Mouse (Mus musculus): ENCODE measurements around the gene Magi2.

The Magi2 gene

DNA sequence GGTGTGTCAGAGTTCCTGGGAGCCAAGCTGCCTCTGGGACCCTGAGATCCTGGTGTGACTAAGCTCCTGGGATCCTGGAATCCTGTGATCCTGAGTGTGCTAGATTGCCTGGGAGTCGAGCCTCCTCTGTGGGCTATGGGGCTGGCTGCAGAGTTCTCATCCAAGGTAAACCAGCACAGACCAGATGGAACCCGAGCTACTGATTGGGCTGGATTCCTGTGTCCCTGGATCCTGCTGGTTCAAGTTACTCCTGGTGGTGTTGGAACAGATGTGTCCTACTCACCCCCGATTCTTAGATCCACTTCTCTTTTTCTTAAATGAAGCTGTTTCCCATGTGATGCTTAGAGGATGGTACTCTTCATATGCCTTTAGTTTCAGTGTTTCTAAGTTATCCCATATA is 1371.4 kb downstream of the Magi2 start:
- DNase-seq (ENCODE audit: extremely low spot score), result no peak

DNA sequence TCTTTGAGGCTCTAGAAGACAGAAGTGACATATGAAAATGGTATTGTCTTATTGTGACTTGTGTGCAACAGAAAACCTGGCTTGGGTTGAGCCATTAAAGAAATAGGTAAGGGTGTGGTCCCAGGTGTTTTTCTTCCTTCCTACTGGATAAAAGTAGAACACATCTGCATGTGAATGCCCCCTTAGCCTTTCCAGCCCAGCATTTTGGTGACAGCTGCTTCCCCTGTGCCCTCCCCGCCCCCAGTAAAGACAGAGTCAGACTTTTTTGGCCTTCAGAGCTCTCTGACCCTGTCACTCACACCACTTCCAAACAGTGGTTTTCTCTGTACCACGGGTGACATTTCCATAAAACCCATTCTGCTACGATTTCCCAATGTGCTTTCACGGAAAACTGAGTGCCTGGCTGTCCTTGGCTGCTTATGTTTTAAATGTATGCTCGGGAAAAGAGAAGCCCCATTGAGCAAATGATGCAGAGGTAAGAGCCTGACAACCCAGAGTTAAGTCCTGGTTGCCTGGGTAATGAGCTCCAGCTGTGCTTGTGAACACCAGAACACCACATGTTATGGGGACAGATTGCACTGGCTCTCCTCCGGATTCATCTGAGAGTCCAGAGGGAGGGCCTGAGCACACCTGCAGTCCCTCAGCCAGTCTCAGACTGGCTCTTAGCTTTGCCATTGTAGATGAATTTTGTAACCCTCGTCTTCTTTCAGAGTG is 1377.1 kb downstream of the Magi2 start:
- no peak for DNase-seq (ENCODE audit: extremely low spot score)

DNA sequence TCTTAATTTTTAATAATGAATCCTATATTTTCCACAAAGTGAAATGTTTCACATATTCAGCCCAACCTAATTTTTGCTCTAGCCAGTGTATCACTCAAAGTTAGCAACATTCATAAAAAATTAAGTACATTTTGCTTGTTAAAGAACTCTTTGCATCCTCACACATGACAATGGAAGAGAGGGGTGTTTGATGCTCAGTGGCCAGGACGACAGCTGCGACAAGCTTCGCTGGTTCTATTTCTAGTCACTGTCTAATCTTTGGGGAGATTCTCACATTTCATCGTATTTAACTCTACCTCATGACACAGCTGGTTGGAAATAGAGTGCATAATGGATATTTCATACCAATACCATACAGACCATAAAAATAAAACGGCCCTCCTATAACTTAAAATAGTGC is 1379.7 kb downstream of the Magi2 start:
- DNase-seq (ENCODE audit: extremely low spot score), result no peak

DNA sequence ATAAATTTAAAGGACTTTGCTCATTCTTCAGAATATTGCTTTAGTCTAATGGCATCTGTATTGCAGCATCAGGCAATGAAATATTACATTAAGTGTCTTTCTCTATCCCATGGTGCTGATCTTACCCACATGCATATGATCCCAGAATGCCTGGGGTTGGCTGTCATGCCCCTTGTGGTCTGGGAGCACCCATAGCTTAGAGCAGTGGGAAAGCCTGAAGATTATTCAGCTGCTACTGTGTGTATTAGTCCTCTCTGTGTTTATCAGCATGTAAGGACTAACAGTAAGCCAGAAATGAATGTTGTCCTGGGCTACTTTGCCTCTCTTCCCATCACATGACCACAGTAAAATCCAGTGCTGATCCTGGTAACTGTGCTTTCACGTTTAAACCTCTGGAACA is 1380.7 kb downstream of the Magi2 start:
- no peak for DNase-seq (ENCODE audit: extremely low spot score)

DNA sequence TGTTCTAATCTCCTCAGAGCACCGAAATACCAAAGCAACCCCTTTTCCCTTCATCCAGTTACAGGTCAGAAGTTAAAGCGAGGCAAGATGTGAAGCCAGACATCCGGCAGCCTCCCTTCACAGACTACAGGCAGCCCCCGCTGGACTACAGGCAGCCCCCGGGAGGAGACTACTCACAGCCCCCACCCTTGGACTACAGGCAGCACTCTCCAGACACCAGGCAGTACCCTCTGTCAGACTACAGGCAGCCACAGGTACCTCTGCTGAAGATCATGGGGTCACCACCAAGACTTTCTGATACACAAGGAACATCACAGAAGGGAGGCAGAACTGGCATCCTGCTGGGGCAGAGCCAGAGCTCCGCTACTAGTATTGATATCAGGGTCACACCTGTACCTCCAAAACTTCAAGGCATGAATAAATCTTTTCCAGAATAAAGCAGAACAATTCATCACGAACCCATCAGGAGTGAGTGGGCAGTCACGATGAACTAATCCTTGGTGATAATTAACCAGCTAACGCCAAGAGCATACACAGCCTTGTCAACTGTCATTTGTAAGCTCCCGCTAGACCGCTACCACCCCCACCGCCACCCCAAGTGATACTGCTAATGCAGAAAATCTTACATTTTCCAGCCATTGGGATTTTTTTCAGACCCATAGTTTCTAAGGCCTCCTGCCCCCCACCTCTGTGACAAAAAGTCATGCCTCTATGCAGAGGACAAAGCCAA is 1382.5 kb downstream of the Magi2 start:
- DNase-seq (ENCODE audit: extremely low spot score), result no peak

DNA sequence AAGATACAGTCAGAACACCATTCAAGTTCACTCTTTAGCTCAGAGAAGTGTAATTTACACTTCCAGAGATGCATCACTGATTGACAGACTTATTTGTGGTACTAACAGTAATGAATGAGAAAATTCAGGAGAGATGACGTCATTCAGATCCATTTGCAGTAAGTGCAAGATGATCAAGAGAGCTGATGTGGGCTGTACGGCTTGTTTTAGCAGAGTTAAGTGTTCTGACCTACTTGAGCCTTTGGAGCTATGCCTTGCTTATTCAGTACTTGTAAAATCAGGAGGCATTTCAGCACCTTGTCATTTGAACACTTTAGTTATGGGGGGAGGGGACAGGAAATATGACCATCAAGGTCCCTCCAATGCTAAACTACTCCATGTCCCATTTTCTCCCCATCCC is 1383.8 kb downstream of the Magi2 start:
- no peak for DNase-seq (ENCODE audit: extremely low spot score)

DNA sequence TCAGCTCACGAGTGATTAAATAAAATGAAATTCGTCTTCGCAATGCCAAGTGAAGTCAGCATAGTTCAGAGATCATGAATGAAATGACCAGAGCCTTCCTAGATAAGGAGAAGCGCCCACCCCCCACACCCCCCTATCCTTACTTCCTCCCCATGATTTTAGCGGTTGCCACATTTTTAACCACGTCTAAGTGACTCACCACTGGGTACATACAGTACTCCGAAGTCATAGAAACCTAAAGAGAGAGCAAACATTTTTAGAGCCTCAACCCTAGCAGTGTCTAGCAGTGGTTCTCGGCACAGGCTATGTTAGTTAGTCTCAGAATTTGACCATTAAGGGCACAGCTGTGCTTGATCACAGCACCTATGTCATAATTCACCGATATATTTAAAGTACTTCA is 1385.8 kb downstream of the Magi2 start:
- no peak for DNase-seq (ENCODE audit: extremely low spot score)

DNA sequence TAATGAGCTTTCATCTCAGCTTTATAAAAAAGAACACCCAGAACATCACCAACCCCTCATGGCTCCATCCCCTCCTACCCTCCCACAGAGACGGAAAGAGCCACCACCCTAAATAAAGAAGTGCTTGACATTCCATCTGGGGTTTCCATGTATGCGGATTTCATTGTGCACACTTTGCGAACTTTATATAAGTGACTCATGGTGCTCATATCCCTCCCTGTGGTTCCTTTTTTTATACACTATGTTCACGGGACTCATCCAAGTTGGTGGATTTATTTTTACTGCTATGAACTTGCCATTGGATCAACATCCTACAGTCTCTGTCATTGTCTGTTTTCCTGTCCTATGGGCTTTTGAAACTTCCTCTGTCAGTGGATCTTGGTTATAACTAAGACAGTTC is 1388.1 kb downstream of the Magi2 start:
- DNase-seq (ENCODE audit: extremely low spot score), result no peak

DNA sequence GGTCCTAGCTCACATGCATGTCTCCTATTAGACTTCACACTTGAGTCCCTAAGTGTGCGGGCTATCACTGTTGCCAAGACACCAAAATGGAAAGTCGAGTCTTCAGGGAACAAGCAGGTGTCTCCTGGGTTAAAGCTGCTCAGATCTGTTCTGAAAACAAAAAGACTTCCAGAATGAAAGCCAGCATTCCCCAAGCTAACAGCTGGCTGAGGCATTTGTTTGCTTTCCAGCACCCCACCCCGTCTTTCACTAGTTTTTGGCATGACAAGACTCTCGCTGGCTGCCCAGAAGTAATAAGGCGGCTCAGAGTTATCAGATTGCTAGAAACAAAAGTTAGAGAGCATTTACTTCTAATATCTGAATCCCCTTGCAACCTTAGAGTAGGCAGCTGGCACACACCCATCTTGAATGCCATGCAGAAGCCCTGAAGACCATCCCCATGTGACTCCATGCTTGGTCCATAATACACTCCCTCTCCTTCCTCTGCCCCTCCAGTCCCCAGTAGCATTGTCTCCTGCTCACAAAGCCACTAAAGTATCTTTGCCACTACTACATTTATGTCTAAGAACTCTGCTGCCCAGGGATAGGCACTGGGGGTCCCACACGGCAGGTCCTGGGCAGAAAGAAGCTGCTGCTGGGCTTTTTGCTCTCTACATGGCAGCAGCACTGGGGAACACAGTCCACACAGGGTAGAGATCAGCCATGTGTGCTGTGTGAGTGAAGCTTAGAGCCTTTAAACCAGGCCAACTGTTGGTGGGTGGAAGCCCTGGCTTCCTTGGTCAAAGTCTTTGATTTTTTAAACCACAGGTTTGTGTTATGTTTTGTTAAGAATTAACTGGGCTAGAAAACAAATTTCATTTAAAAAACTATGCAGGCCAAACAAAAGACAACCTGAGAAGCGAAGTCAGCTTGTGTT is 1394.0 kb downstream of the Magi2 start:
- DNase-seq (ENCODE audit: extremely low spot score), result no peak

DNA sequence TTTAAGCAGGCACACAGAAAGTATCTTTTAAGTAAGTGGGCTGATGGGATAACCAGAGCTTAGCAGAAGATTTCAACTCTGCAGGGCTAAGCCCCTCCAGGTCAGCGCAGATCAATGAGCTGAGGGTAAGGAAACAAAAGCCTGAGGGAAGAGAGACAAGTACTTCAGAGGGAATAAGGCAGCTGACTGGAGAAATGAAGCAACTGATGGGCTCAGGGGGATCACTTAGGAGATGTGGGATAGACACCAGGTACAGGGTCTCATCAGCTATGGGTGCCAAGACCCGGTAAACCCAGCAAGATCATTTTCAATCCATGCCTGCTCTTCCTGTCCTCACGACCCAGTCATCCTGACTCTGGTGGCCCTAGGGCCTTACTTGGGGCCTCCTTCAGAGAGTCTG is 1395.6 kb downstream of the Magi2 start:
- DNase-seq (ENCODE audit: extremely low spot score), result no peak

DNA sequence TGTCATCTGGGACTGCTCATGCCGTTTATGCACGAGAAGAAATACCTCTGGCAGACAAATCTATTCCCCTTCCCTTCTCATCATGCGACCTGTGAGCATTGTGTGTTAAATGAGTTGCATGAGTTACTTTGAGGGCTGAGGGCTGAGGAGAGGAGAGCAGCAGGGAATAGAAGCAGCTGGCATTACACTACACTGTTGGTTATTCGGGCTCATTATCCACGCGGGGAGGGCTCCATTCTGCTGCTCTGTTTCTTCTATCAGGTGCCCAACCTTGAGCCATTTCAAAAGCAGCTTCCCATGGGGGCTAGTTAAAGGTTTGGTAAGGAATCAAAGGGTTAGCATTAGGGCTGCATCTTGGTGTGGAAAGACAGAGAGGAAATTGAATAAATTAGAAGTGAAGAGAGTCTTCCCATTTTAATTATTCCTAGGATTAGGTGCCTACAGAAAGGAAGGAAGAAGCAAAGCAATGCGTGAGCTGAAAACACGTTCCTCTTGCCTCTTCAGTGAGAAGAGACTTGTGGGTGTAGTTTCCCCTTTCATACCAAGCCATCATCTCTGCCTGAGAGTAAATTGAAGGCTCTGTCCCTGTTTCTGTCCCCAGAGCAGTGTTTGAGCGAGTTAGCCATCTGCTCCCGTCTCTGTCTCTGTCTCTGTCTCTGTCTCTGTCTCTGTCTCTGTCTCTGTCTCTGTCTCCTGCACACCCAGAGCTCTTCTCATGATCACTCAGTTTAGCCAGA is 1396.2 kb downstream of the Magi2 start:
- no peak for DNase-seq (ENCODE audit: extremely low spot score)

DNA sequence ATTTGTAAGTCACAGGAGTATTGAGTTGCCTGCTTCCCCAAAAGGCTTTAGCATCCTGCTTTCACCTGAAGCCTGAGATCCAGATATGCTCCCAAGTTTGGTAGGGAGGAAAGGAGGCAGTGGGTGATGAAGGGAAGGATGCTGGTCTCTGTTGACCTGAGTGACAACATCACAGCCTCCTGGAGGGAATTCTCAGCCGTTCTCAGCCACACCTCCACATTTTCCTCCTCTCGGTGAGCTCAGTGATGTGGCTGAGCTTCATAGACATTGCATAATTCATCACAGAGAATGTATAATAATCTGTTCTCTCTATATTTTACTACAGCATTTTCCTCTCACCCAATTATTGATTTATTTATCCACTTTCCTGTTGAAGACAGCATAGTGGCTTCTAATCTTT is 1398.3 kb downstream of the Magi2 start:
- no peak for DNase-seq (ENCODE audit: extremely low spot score)

DNA sequence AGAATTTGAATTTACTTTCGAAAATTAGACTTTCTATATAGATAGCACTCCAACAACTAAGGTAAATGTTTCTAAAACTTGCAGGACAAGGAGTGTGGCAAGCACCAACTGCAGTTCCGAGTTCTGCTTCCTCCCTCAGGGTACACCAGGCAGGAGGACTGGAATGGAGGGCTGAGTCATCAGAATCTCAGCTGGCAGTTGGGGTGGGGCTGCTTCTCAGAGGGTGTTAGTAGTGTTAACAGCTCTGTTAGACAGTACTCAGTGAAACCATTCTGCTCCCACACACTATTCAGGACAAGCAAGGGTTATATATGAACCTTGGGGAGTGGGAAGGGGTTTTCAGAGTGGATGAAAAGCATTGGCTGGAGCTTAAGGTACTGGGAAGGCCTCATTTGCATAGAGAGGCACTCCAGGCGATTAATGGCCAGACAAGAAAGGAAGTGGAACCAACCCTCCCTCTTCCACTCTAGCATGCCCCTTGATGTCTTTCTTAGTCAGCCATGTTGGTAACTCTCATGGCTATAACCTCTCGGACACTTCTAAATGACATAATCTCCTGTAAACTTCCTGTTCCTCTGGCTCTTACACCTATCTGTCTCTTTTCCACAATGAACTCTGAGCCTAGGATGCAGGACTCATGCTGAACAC is 1402.2 kb downstream of the Magi2 start:
- DNase-seq (ENCODE audit: extremely low spot score), result no peak

DNA sequence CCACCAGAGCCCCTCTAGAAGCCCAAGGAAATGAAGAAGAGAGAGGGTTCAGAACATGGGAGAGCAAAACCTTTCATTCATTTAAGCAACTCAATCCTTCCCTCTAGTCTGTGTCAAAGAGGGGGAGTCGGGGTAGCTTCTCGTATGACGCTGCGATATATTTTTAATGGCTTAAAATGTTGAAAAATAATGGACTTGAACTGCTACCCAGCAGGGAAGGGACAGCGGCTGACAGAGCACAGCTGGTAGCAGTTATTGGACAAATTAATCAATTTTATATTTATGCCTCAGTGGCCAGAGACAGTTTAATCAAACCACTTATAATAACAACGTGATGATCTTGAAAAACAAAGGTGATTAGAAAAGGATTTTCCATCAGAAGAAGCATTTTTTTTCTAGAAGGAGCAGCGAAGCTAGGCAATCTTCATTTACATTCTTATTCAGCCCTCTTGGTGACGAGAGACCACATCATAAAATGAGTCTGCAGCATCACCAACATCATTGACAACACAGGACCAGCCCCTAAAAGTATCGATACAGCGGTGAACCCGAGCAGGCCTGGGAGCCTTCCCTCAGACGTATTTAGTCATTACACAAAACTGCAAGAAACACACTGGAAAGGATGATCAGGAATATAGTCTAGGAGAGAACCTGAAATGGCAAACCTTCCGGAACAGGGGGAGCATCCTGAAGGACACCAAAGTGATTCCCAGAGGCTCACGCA is 1407.4 kb downstream of the Magi2 start:
- DNase-seq (ENCODE audit: extremely low spot score), result no peak

DNA sequence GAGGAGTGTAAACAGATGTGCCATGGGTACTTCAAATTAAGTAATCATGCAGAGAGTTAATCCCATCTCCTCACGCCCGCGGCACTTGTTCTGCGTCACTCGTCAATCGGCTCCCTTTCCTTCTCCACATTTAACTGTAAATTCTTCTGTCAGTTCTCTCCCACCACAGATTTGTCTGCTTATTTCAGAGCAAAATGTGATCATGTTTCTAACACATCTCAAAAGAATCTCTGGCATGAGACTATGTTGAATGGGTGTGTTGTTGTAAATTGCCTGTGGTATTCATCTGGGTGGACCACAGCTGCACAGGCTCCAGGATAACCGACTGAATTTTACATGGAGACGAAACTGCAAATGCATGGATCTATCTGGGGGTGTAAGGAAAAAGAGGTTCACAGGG is 1408.0 kb downstream of the Magi2 start:
- no peak for DNase-seq (ENCODE audit: extremely low spot score)

DNA sequence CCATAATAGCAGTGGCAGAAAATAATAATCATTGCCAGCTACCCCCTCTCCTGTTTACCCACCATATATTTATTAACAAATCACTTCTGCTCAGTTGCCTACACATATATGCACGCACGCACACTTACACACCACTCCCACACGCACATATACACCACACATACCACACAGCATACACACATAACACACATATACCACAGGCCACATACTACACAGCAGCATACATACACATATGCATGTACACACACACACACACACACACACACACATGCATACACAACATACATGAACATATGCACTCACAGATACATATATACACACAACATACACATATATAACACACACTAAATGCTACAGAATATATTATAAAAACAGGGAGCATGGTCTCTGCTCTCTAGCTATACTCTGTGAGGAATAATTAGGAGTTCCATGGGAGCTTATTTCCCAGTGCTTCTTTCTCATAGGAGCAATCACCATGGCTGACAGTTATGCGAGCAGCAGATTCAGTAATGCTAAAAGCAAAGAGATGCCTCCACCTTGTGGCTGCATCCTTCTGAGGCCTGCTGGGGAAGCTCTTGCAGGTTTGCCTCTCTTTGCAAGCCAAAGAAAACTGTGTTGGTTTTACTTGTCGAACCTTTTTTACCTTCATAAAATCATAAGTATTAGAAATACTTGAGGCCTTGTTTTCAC is 1410.6 kb downstream of the Magi2 start:
- no peak for DNase-seq (ENCODE audit: extremely low spot score)

DNA sequence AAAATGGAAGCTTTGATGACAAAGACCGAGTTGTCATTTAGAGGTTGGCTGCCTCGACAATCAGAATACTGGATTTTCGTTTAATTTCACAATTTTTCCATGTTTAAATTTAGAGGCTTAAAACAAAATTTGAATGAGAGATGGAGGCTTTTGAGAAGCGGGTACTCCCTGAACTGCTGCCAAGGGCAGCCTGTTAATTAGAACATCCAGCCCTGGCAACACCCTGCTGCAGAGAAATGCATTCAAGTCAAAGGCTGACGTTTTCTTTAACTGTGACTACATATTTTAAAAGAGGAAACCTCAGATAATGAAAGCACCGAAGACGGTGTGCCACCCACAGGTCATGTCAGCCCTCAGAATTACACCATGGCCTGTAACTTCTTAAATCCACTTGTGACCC is 1415.4 kb downstream of the Magi2 start:
- no peak for DNase-seq (ENCODE audit: extremely low spot score)

DNA sequence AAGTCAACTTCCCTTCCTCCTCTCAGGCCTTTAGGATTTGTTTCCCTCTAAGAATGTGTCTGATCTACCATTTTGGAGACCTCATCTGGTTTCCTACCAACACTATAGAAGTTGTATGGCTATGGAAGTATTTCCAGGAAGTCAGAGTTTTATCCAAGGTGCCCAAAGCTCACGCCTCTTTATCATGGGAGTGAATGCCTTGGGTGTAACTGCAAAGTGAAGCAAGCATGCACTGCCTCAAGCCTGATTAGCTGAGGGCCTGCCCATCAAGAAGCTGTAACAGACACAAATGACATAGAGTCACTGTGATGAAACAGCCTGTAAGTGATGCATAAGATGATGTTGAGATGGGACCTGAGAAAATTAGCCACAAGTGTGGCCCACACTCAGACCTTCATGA is 1416.9 kb downstream of the Magi2 start:
- no peak for DNase-seq (ENCODE audit: extremely low spot score)

DNA sequence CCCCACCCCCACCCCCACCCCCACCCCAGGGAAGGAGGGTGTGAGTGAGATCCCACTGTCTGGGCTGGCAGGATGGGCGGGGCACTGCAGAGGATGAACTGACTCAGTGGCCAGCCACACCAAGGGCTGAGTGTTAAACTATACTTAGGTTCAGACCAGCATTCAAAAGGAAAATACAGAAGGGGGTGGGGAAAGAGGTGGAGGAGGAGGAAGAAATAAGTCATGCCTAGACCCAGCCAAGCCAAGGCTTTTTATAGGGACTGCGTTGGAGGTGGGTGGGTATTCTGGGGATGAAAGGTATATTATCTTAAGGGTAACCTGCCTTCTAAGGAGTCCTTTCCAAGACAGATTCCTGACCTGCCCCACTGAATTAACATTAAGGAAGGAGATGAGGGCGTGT is 1420.1 kb downstream of the Magi2 start:
- no peak for DNase-seq (ENCODE audit: extremely low spot score)

Data from embryo, embryonic 9.5 days (tissue).